Comparison of ENCODE assay signal across 8 mouse cellular contexts in genomic region chr5:101765390-101765901, GRCm38 (mm10). TPM values are rescaled to one million over a fixed set of nuclear protein-coding genes. Genes with fewer than 3 reads are reported as not detected.
A peak's percentile ranks its signal among the peaks of the same experiment; 100 is the strongest.
DNase-seq lines count a peak whose midpoint lies in the region; ATAC-seq and TF ChIP-seq lines count a peak whose summit lies in the region.

No protein-coding gene starts in this region.

- under 1% methylated on average over 33 of the region's 45 CpGs for WGBS in embryonic facial prominence, embryonic 15.5 days
- under 1% methylated on average over 40 of the region's 45 CpGs for WGBS in heart, embryonic 16.5 days

- ATAC-seq in embryonic facial prominence, embryonic 15.5 days (ENCODE audit: insufficient number of reproducible peaks, low FRiP score, low TSS enrichment, low read depth): peak; percentile 32
- ATAC-seq in heart, embryonic 16.5 days (replicated peaks; ENCODE audit: extremely low read depth, insufficient read depth, low FRiP score): peak; percentile 38; the same call in 1 of the 2 replicates
- ATAC-seq in megakaryocyte progenitor cell, adult 5-6 weeks (replicated peaks; ENCODE audit: poor library complexity): peak; percentile 29

- H3K9ac ChIP-seq in embryonic facial prominence, embryonic 15.5 days: peak overlapping the region; percentile 70
- peak overlapping the region; percentile 71 for H3K9ac ChIP-seq in heart, embryonic 16.5 days (ENCODE audit: low read length)

- H3K4me3 ChIP-seq in E14TG2a.4 (replicated peaks; ENCODE audit: low read length): peak overlapping the region; percentile 87
- H3K4me3 ChIP-seq in embryonic facial prominence, embryonic 15.5 days (replicated peaks): peak overlapping the region; percentile 76
- H3K4me3 ChIP-seq in heart, embryonic 16.5 days (ENCODE audit: low read length): peak overlapping the region; percentile 75

- H3K27me3 ChIP-seq in E14TG2a.4 (ENCODE audit: insufficient read depth, low read length): peaks cover 42% of the 10 kb centered on the region
- H3K27me3 ChIP-seq in embryonic facial prominence, embryonic 15.5 days: peaks cover 15% of the 10 kb centered on the region
- H3K27me3 ChIP-seq in heart, embryonic 16.5 days (ENCODE audit: control insufficient read depth, insufficient read depth, low read length): peaks cover 35% of the 10 kb centered on the region

- H3K4me2 ChIP-seq in embryonic facial prominence, embryonic 15.5 days (replicated peaks): peak overlapping the region; percentile 99
- H3K4me2 ChIP-seq in heart, embryonic 16.5 days (ENCODE audit: low read depth, low read length): peak overlapping the region; percentile 100

- no peak for TF ChIP-seq CTCF in E14TG2a.4 (conservative IDR thresholded peaks at IDR 0.05; ENCODE audit: low read length)

- H3K9me3 ChIP-seq in E14TG2a.4 (ENCODE audit: low read length): no peaks in the 10 kb centered on the region
- no peaks in the 10 kb centered on the region for H3K9me3 ChIP-seq in embryonic facial prominence, embryonic 15.5 days (replicated peaks)
- H3K9me3 ChIP-seq in heart, embryonic 16.5 days (replicated peaks; ENCODE audit: control insufficient read depth, low read length): no peaks in the 10 kb centered on the region

- H3K36me3 ChIP-seq in E14TG2a.4 (ENCODE audit: insufficient read depth, low read length): no peaks in the 10 kb centered on the region
- H3K36me3 ChIP-seq in embryonic facial prominence, embryonic 15.5 days: no peaks in the 10 kb centered on the region
- H3K36me3 ChIP-seq in heart, embryonic 16.5 days (ENCODE audit: control insufficient read depth, insufficient read depth): no peaks in the 10 kb centered on the region

- peaks cover 65% of the 10 kb centered on the region for H3K4me1 ChIP-seq in E14TG2a.4 (replicated peaks; ENCODE audit: low read depth, low read length)
- peaks cover 15% of the 10 kb centered on the region for H3K4me1 ChIP-seq in embryonic facial prominence, embryonic 15.5 days
- peaks cover 3% of the 10 kb centered on the region; the same call in 1 of the 2 replicates for H3K4me1 ChIP-seq in heart, embryonic 16.5 days (ENCODE audit: control insufficient read depth, insufficient read depth, low read length)

- H3K27ac ChIP-seq in embryonic facial prominence, embryonic 15.5 days (replicated peaks): peak overlapping the region; percentile 78
- no peak overlapping the region for H3K27ac ChIP-seq in heart, embryonic 16.5 days (ENCODE audit: low read length)

- DNase-seq in ZHBTc4 (ENCODE audit: low read depth, low spot score): peak; percentile 44
- DNase-seq in kidney, postnatal 14 days: peak; percentile 37
- peak; percentile 29 for DNase-seq in urinary bladder, postnatal 25 days (ENCODE audit: low spot score)
- no peak for DNase-seq in yolk sac, embryonic 10.5 days (ENCODE audit: low spot score)

RNA-seq across cellular contexts. Expression of gene Cds1, which starts 0.5 kb away (rescaled TPM):
- polyA plus RNA-seq in embryonic facial prominence, embryonic 15.5 days (2015; fragmentation: Nextera tagmentation; extraction: Ambion mirVana): 13.7 and 19.2 TPM in 2 replicates
- polyA plus RNA-seq in heart, embryonic 16.5 days (2015; fragmentation: Nextera tagmentation; extraction: Ambion mirVana): 3.2 and 4.7 TPM in 2 replicates
- total RNA-seq in megakaryocyte progenitor cell, adult 5-6 weeks (2015): 7.9 and 10.8 TPM in 2 replicates
- 7.4 and 7.8 TPM in 2 replicates for total RNA-seq in megakaryocyte progenitor cell, adult 5-6 weeks (2017)
